Mouse (Mus musculus) hindbrain, embryonic 16.5 days (tissue): Measurements from ENCODE around the gene Agmo. TPM values are rescaled to one million over a fixed set of nuclear protein-coding genes. Genes with fewer than 3 reads are reported as not detected.

Experiments
- ATAC-seq: fragments of 200-750 bp; cut with Nextera tagmentation; 2 replicates; pipeline ENCODE4 v1.8.0; 2017; ENCODE audit warnings: moderate TSS enrichment, moderate library complexity
- H3K27ac ChIP-seq: fragments of 300-500 bp; sonication (generic); 2 replicates; pipeline ENCODE4 v1.5.1; 2014; ENCODE audit warnings: low read depth, mild to moderate bottlenecking, control low read depth, low read length, moderate library complexity
- H3K27me3 ChIP-seq: fragments of 300-500 bp; sonication (generic); replicated peaks from 2 replicates; pipeline ENCODE4 v1.6.1; 2014; ENCODE audit warnings: low read length; ENCODE audit not compliant: control insufficient read depth, insufficient read depth
- H3K36me3 ChIP-seq: fragments of 300-500 bp; sonication (generic); 2 replicates; pipeline ENCODE4 v1.6.1; 2014; ENCODE audit warnings: mild to moderate bottlenecking, low read length, moderate library complexity, mixed read lengths; ENCODE audit not compliant: control insufficient read depth, insufficient read depth
- H3K4me1 ChIP-seq: fragments of 300-500 bp; sonication (generic); 2 replicates; pipeline ENCODE4 v1.6.1; 2014; ENCODE audit warnings: low read depth, low read length; ENCODE audit not compliant: control insufficient read depth, insufficient read depth
- H3K4me2 ChIP-seq: fragments of 300-500 bp; sonication (generic); 2 replicates; pipeline ENCODE4 v1.6.1; 2014; ENCODE audit warnings: mild to moderate bottlenecking, low read length, control low read depth, moderate library complexity
- H3K4me3 ChIP-seq: fragments of 300-500 bp; sonication (generic); 2 replicates; pipeline ENCODE4 v1.5.1; 2014; ENCODE audit warnings: mild to moderate bottlenecking, low read length, control low read depth, moderate library complexity
- H3K9ac ChIP-seq: fragments of 300-500 bp; sonication (generic); 2 replicates; pipeline ENCODE4 v1.6.1; 2014; ENCODE audit warnings: low read depth, mild to moderate bottlenecking, control low read depth, low read length, moderate library complexity
- H3K9me3 ChIP-seq: fragments of 300-500 bp; sonication (generic); 2 replicates; pipeline ENCODE4 v1.6.1; 2014; ENCODE audit warnings: mild to moderate bottlenecking, low read length, moderate library complexity; ENCODE audit not compliant: control insufficient read depth
- WGBS: fragments of 180-500 bp; shearing (Covaris S2); extraction: QIAGEN DNeasy Blood & Tissue Kit; methylation state at CpG from one replicate; pipeline ENCODE4 v1.1.7; 2014; 5-methylcytosine and 5-hydroxymethylcytosine counted together
- polyA plus RNA-seq: library from polyadenylated mRNA; unstranded; fragments of >200 nt; fragmentation: Nextera tagmentation; extraction: Ambion mirVana; gene quantifications from 2 replicates; pipeline ENCODE4 v1.2.1, GENCODE M21; 2015

The Agmo gene
- polyA plus RNA-seq, 1 experiment from 2014 or later: 1.3 TPM

GRCm38 (mm10) chr12:37450366-37451156 is 209.1 kb downstream of the Agmo start:
- no peak for ATAC-seq
- no peaks in the 10 kb centered on the region for H3K27me3 ChIP-seq
- no peaks in the 10 kb centered on the region for H3K4me1 ChIP-seq
- H3K4me2 ChIP-seq: no peak overlapping the region
- no peak overlapping the region for H3K27ac ChIP-seq
- H3K4me3 ChIP-seq: no peak overlapping the region
- WGBS: 13% methylated on average over 6 of the region's 6 CpGs
- no peaks in the 10 kb centered on the region for H3K9me3 ChIP-seq
- H3K36me3 ChIP-seq: no peaks in the 10 kb centered on the region
- no peak overlapping the region for H3K9ac ChIP-seq

DNA sequence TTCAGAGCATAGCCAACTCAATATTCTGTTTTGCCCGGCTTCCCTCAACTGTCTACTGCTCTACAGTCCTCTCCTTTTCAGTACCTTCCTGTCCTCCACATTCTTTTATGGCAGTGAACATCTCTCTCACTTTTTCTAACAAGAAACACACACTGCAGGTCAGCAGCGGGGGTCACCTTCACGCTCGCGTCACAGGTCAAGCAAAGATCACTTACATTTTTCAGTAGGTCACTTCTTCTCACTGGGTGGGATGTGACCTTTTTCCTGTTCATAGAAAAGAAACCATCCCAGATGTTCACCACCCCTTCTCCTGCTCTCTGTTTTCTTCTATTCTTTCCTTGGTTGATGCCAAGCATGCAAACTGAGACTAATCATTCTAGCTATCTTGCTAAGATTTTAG is 230.2 kb downstream of the Agmo start:
- Histone ChIP-seq H3K27me3 (no peaks in the 10 kb centered on the region), H3K9ac (no peak overlapping the region), H3K4me2 (no peak overlapping the region), H3K4me3 (no peak overlapping the region), H3K27ac (no peak overlapping the region), H3K4me1 (no peaks in the 10 kb centered on the region), H3K36me3 (no peaks in the 10 kb centered on the region), H3K9me3 (no peaks in the 10 kb centered on the region)
- no peak for ATAC-seq
- 59% methylated on average over 5 of the region's 5 CpGs for WGBS

DNA sequence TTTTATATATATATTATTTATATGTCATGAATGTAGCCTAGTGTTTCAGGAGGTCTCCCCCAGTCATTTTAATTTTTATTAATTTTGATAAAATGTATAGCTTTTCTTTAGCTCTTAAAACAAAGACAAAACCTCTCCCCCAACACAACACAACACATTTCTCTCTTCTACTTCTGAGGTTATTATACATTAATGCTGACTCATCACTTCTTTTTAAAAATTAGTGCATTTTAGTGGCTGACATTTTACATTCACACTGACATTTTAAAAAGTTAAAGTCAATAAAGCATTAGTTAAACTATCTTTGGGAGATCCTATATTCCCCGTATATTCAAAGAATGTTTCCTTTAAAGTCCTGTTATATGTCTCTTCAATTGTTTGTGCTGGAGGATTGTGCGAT is 235.4 kb downstream of the Agmo start:
- no peak for ATAC-seq
- H3K36me3 ChIP-seq: no peaks in the 10 kb centered on the region
- no peak overlapping the region for H3K4me2 ChIP-seq
- H3K4me3 ChIP-seq: no peak overlapping the region
- no peaks in the 10 kb centered on the region for H3K27me3 ChIP-seq
- no peaks in the 10 kb centered on the region for H3K4me1 ChIP-seq
- H3K9ac ChIP-seq: no peak overlapping the region
- no peak overlapping the region for H3K27ac ChIP-seq
- H3K9me3 ChIP-seq: no peaks in the 10 kb centered on the region
- WGBS: 95% methylated on average over 2 of the region's 2 CpGs

DNA sequence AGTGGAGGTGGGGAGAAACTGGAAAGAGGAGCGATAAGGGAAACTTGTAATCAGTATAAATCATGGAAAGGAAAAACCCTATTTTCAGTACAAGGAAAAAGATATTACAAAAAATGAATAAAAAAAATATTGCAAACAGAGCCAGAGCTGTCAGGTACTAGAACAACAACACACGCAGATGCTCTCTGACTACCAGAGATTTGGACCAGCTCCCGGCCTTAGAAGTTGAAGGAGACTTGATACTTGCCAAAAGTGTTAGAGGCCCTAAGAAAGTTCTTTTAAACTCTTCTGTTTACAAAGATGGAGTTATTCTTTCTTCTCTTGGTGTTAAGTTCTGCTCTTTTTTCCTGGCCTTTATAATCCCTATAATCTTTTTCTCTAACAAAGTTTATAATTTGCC is 246.6 kb downstream of the Agmo start:
- no peak overlapping the region for H3K9ac ChIP-seq
- H3K27ac ChIP-seq: no peak overlapping the region
- no peak overlapping the region for H3K4me3 ChIP-seq
- no peaks in the 10 kb centered on the region for H3K9me3 ChIP-seq
- no peak for ATAC-seq
- no peaks in the 10 kb centered on the region for H3K4me1 ChIP-seq
- no peaks in the 10 kb centered on the region for H3K27me3 ChIP-seq
- no peak overlapping the region for H3K4me2 ChIP-seq
- no peaks in the 10 kb centered on the region for H3K36me3 ChIP-seq
- 85% methylated on average over 3 of the region's 3 CpGs for WGBS

- H3K4me3 ChIP-seq: no peak overlapping the region
- no peak for ATAC-seq
- H3K27ac ChIP-seq: no peak overlapping the region
- H3K36me3 ChIP-seq: no peaks in the 10 kb centered on the region
- no peaks in the 10 kb centered on the region for H3K9me3 ChIP-seq
- no peaks in the 10 kb centered on the region for H3K27me3 ChIP-seq
- H3K4me1 ChIP-seq: no peaks in the 10 kb centered on the region
- WGBS: 76% methylated on average over 3 of the region's 3 CpGs
- H3K4me2 ChIP-seq: no peak overlapping the region
- H3K9ac ChIP-seq: no peak overlapping the region
Measured at GRCm38 (mm10) chr12:37498871-37499270, 257.4 kb downstream of the Agmo start.

DNA sequence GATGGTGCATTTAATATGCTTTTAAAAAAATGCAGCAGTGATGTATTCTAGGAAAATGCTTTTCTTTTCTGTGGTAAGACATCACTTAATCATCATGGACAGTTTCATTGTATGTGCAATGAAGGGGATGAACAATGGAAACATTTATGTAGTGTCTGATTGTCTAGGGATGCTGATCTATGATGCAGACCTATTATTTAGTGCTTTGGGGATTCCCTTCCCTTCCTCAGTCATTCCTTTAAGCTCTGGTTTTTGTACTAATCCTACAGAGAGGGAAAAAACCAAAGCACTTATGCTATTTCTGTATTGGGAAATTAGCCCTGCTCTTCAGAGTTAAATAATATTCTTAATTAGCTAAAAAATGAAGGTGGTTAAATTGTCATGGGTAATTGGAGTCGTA is 266.0 kb downstream of the Agmo start:
- Histone ChIP-seq H3K4me3 (no peak overlapping the region), H3K9me3 (no peaks in the 10 kb centered on the region), H3K36me3 (no peaks in the 10 kb centered on the region), H3K9ac (no peak overlapping the region), H3K27me3 (no peaks in the 10 kb centered on the region), H3K4me1 (no peaks in the 10 kb centered on the region), H3K27ac (no peak overlapping the region), H3K4me2 (no peak overlapping the region)
- 72% methylated on average over 1 of the region's 1 CpGs for WGBS
- no peak for ATAC-seq

- no peak for ATAC-seq
- no peaks in the 10 kb centered on the region for H3K36me3 ChIP-seq
- no peaks in the 10 kb centered on the region for H3K4me1 ChIP-seq
- 58% methylated on average over 2 of the region's 2 CpGs for WGBS
- no peak overlapping the region for H3K4me3 ChIP-seq
- H3K27ac ChIP-seq: no peak overlapping the region
- H3K9ac ChIP-seq: no peak overlapping the region
- H3K9me3 ChIP-seq: no peaks in the 10 kb centered on the region
- no peaks in the 10 kb centered on the region for H3K27me3 ChIP-seq
- no peak overlapping the region for H3K4me2 ChIP-seq
Measured at GRCm38 (mm10) chr12:37507826-37508225, 266.4 kb downstream of the Agmo start.

- 75% methylated on average over 1 of the region's 1 CpGs for whole genome bisulfite sequencing
- H3K9ac ChIP-seq: no peak overlapping the region
- no peaks in the 10 kb centered on the region; the same call in 1 of the 2 replicates for H3K9me3 ChIP-seq
- H3K27ac ChIP-seq: no peak overlapping the region
- H3K4me2 ChIP-seq: no peak overlapping the region
- no peaks in the 10 kb centered on the region for H3K27me3 ChIP-seq
- no peak for ATAC-seq
- H3K4me3 ChIP-seq: no peak overlapping the region
- no peaks in the 10 kb centered on the region for H3K36me3 ChIP-seq
- no peaks in the 10 kb centered on the region for H3K4me1 ChIP-seq
Measured at GRCm38 (mm10) chr12:37521772-37522171, 280.3 kb downstream of the Agmo start.

GRCm38 (mm10) chr12:37524662-37525061 is 283.2 kb downstream of the Agmo start:
- no peaks in the 10 kb centered on the region; the same call in 1 of the 2 replicates for H3K9me3 ChIP-seq
- no peaks in the 10 kb centered on the region for H3K4me1 ChIP-seq
- no peaks in the 10 kb centered on the region for H3K36me3 ChIP-seq
- H3K27me3 ChIP-seq: no peaks in the 10 kb centered on the region
- no peak for ATAC-seq
- H3K27ac ChIP-seq: no peak overlapping the region
- no peak overlapping the region for H3K9ac ChIP-seq
- no peak overlapping the region for H3K4me3 ChIP-seq
- H3K4me2 ChIP-seq: no peak overlapping the region
- WGBS: 87% methylated on average over 3 of the region's 3 CpGs
